Mouse (Mus musculus) gastrocnemius, postnatal 10 days (tissue): ENCODE results near the gene Eif5a. TPM values are rescaled to one million over a fixed set of nuclear protein-coding genes. Genes with fewer than 3 reads are reported as not detected.
A peak's percentile ranks its signal among the peaks of the same experiment; 100 is the strongest.
"Not testable (repeated sequence)": the region's sequence is repeated elsewhere in the genome, so short reads cannot be mapped to it uniquely, and the experiment has no call there.

Experiments
- DNase-seq: peaks from one replicate; pipeline ENCODE4 v3.0.0; 2021; ENCODE audit warnings: mixed read lengths
- long read RNA-seq, 2 experiments: library from polyadenylated mRNA; stranded (forward); transcript quantifications; one replicate each; pipeline ENCODE4 v2.0.0; 2021
- total RNA-seq, 2 experiments: library from RNA; stranded (reverse); gene quantifications; 2 replicates each; pipeline ENCODE4 v1.2.3; 2021

Eif5a gene
- 100 to 1,000 TPM; 600 to 663 TPM for total RNA-seq
- long read RNA-seq, experiment 1, transcript Eif5a-209 (6 exons, 1,259 nt), result minor isoform, 28 of 810 reads
- long read RNA-seq, experiment 1, transcript Eif5a-208 (7 exons, 1,353 nt), result minor isoform, 10 of 810 reads
- long read RNA-seq, experiment 1, transcript Eif5a-201 (7 exons, 1,437 nt), result minor isoform, 36 of 810 reads
- long read RNA-seq, experiment 1, transcript Eif5a-210 (6 exons, 1,343 nt), result major isoform, 687 of 810 reads
- long read RNA-seq, experiment 1, partial matches to known transcripts, result 13 of 810 reads
- long read RNA-seq, experiment 1, other reads (novel, unspliced or antisense), result 27 of 810 reads
- long read RNA-seq, experiment 2, transcript Eif5a-208 (7 exons, 1,353 nt), result minor isoform, 11 of 953 reads
- long read RNA-seq, experiment 2, transcript Eif5a-209 (6 exons, 1,259 nt), result minor isoform, 38 of 953 reads
- long read RNA-seq, experiment 2, transcript Eif5a-201 (7 exons, 1,437 nt), result minor isoform, 34 of 953 reads
- long read RNA-seq, experiment 2, transcript Eif5a-210 (6 exons, 1,343 nt), result major isoform, 817 of 953 reads
- long read RNA-seq, experiment 2, partial matches to known transcripts, result 13 of 953 reads
- long read RNA-seq, experiment 2, other reads (novel, unspliced or antisense), result 32 of 953 reads

GRCm38 (mm10) chr11:69921114-69922011 is at the start of gene Eif5a:
Gene Eif5a, minus strand, starts transcription at chr11:69921958.
- peak; percentile 100 for DNase-seq

GRCm38 (mm10) chr11:69970775-69971174 is 49.0 kb upstream of the Eif5a start:
- no peak for DNase-seq

- DNase-seq, result no peak
These were observed 48.5 kb upstream of the Eif5a start for GRCm38 (mm10) chr11:69970222-69970621.

DNA sequence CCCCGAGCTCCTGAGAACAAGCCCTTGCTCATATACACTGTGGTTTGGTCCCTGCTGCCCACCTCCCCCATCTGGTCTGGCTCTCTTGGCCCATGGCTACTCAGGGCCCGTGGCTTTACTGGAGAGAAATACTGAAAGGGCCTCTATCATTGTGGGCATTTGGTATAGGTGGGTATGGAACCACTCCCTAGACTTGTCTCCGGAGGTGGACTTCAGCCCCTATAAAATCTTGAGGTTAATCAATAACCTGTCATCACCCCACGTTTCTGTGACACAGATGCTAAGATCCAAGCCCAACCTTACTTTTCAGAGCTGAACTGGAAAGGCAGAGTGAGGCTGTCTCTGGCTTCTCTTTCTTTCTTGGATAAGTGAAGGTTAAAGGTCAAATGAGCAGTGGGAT is 47.0 kb upstream of the Eif5a start:
- DNase-seq, result no peak

GRCm38 (mm10) chr11:69966860-69967517 is 45.2 kb upstream of the Eif5a start:
- DNase-seq, result no peak

DNA sequence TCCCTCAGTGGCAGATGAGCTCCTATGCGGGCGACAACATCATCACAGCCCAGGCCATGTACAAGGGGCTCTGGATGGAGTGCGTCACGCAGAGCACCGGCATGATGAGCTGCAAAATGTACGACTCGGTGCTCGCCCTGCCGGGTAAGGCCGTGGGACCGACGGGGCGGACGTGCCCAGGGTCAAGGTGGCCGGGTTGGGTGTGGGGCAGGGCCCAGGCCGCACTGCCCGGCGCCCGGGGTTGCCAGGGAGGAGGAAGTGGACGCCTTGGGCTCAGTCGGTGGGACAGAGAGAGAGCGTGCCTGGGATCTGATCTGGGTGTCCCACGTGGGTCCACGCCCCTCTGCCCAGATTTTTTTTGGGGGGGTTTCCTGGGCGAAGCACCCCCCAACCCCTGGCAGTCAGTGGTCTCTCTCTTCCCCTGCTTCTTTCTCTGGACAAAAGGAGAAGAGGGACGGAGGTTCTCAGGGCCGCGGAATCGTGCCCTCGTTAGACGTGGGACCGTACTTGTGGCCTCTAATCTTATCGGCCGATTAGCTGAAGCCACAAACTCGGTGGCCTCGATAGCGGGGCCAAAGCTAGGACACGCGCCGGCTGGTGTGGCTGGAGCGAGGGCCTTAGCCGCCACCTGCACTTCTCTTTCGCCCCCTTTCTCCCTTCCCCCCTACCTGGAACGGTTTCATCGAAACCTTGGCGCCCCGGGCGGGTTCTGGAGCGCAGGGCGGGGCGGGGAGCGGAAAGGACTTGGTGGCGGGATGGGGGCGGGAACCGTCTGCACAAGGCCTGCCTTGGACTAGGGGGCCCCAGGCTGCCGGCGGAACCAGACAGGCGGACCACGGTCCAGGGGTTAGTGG is 44.5 kb upstream of the Eif5a start:
- DNase-seq, result peak; percentile 42

DNA sequence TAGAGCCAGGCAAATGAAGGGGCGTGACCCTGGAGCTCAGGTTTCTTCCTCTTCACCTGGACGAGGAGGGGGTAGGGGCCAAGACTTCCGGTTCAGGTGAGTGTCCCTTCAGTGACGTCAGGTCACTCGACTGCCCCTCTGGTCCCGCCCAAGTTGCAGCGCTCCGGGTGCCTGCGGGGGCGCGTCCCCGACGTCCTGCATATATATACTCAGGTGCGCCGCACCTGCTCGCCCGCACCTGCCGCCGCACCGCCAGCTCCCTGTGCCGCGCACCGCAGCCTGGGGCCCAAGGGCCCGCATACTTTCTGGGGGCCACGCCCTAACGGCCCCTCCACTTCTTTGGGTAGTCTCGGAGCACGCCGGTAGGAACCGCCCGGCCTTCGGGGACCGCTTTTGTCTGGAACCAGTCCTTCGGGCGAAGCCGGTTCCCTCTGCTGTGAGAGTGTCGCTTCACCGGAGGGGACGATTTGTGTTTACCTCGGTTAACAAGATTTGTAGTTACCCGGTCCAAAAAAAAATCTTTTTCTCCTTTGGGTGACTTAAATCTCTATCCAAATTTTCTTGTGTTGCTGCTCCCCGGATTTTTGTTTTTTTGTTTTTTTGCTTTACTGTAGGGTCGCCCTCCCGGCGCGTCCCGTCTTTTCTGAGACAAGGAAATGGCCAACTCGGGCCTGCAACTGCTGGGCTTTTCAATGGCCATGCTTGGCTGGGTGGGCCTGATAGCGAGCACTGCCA is 43.7 kb upstream of the Eif5a start:
- no peak for DNase-seq

GRCm38 (mm10) chr11:69964650-69965270 is 43.0 kb upstream of the Eif5a start, which contains the start of gene Cldn7:
Gene Cldn7, plus strand, starts transcription at chr11:69964779.
- no peak for DNase-seq

GRCm38 (mm10) chr11:69961841-69962240 is 40.1 kb upstream of the Eif5a start:
- DNase-seq, result no peak

- no peak for DNase-seq
These were observed 38.9 kb upstream of the Eif5a start for GRCm38 (mm10) chr11:69960616-69961015.

- no peak for DNase-seq
These were observed 34.5 kb upstream of the Eif5a start for GRCm38 (mm10) chr11:69956218-69956617.

- not testable (repeated sequence) for DNase-seq
These were observed 33.9 kb upstream of the Eif5a start for GRCm38 (mm10) chr11:69955618-69956017.

DNA sequence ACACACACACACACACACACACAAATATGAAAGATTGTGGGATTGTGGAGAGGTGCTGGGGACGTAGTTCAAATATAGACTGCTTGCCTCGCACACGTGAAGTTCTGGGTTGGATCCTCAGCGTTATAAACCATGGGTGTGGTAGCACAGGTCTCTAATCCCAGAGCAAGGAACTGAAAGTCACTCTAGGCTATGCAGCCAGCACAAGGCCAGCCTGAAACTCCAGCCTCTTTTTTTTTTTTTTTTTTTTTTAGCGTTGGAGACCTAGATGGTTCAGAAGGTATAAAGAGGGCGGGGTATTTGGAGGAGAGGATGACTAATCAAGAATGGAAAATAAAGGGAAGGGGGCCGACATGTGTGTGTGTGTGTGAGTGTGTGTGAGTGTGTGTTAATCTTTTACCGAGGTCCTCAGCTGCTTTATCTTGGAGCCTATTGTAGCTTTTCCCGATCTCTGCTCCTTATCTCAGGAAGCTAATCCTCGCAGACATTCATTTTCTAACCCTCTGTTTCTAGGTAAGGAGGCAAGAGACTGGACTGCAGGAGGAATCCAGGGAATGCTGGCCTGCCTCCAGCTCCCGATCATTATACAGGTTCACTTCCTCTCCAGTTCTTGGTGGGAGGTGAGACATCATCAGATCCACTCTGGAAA is 31.6 kb upstream of the Eif5a start:
- DNase-seq, result no peak

DNA sequence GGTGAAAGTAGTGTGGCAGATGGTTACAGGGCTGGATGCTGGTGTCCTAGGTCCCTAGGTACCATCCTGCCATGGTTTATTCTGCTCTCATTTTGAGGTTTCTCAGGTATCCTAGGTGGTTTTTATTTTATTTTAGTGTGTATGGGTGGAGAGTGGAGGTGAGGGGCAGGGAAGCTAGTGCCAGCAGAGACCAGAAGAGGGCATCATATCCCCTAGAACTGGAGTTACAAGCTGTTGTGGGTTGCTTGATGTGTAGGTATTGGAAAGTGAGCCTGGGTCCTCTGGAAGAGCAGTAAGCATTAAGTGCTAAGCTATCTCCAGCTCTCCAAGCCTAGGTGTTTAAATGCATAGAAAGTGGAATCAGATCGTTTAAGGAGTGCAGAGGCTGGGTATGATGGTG is 30.5 kb upstream of the Eif5a start:
- DNase-seq, result no peak

DNA sequence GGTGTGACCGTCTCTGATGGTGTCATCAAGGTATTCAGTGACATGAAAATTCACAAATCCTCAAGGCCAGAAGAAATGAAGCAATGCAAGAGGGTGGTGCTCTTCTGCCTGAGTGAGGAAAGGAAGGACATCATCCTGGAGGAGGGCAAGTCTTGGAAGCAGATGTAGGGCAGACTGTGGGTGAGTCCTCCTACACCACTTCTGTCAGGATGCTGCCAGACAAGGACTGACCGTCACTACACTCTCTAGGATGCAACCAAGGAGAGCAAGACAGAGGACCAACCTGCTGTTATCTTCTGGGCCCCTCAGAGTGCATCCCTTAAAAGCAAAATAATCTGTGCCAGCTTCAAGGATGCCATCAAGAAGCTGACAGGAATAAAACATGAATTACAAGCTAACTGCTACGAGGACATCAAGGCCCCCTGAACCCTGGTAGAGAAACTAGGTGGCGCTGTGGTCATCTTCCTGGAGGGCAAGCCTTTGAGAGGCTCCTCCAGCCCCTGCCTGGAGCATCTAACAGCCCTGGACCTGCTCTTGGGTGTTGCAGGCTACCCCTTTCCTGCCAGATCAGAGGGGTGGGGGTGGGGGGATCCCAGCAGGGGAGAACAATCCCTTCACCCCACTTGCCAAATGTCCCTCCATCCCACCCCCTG is 29.2 kb upstream of the Eif5a start:
- no peak for DNase-seq

GRCm38 (mm10) chr11:69948763-69949150 is 27.0 kb upstream of the Eif5a start:
- DNase-seq, result peak; percentile 89

DNA sequence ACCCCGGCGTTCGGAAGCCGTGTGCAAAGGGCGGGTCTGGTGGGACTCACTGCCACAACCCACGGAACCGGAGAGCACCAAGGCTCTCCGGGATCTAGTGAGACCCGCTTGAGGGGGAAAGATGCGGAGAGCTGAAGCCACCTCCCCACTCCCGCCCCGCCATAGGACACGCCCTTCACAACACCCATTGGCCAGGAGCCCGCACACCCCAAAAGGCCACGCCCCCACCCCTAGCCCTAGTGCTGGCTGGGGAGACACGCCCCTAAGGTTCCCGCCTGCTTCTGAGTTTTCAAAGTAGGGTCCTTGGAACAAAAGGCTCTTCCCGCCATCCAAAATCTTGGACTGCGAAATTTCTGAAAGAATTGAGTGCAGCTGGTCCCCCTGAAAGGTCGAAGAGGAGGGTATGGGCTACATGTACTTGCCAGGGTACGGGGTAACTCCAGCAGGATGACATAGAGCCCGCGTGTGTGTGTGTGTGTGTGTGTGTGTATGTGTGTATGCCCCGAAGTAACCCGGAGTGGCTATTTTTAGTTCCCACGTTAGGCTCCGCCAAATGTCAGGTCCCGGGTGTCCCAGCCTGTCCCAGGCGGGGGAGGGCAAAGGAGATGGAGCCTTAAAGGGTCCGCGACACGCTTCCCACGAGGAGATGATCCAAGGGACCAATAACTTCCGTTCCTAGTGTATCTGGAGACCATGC is 26.5 kb upstream of the Eif5a start, which contains the start of gene Slc2a4:
Gene Slc2a4, minus strand, starts transcription at position 123 of the 697 bp plus-strand sequence.
- DNase-seq, result peak; percentile 97
